Mouse (Mus musculus) gastrocnemius, postnatal 4 days (tissue): ENCODE results near the gene Zfp575. TPM values are rescaled to one million over a fixed set of nuclear protein-coding genes. Genes with fewer than 3 reads are reported as not detected.
"Not testable (repeated sequence)": the region's sequence is repeated elsewhere in the genome, so short reads cannot be mapped to it uniquely, and the experiment has no call there.

ENCODE experiments used
- DNase-seq, 2 experiments: peaks; one replicate each; pipeline ENCODE4 v3.0.0; 2021 to 2022; ENCODE audit warnings: low spot score in 2 of 2, mixed read lengths in 2 of 2
- long read RNA-seq, 2 experiments: library from polyadenylated mRNA; stranded (forward); transcript quantifications; one replicate each; pipeline ENCODE4 v2.0.0; 2021
- total RNA-seq, 2 experiments: library from RNA; stranded (reverse); gene quantifications; 2 replicates each; pipeline ENCODE4 v1.2.3; 2021

Zfp575 gene
- total RNA-seq: 1 to 10 TPM; 1.5 to 1.9 TPM
- long read RNA-seq, experiment 1, transcript Zfp575-201 (4 exons, 2,741 nt): major isoform, 5 of 8 reads
- long read RNA-seq, experiment 1, partial matches to known transcripts: 1 of 8 reads
- long read RNA-seq, experiment 1, other reads (novel, unspliced or antisense): 2 of 8 reads
- long read RNA-seq, experiment 2, partial matches to known transcripts: 1 of 6 reads
- long read RNA-seq, experiment 2, other reads (novel, unspliced or antisense): 4 of 6 reads

- peak; percentile 69 to 78 for DNase-seq
Observed at GRCm38 (mm10) chr7:24587330-24588105, at the start of gene Zfp575, which contains the start of gene Ethe1. TSS of gene Zfp575 (minus strand) at chr7:24587641. TSS of gene Ethe1 (plus strand) at chr7:24587543.

DNA sequence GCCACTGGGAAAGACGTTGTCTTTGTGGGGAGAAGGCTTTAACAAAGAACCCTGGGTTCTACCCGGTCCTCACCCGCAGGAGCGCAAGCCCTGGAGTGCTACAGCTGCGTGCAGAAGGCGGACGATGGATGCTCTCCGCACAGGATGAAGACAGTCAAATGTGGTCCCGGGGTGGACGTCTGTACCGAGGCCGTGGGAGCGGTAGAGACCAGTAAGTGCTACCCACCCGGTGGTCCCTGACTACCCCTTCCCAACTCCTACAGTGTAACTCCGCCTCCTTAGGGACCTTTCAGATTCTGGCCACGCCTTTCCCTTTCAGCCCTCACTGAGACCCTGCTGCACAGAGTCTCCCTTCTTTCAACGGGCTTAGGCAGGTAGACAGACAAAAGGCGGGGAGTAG lies 49.6 kb upstream of the Zfp575 start:
- DNase-seq: no peak

DNA sequence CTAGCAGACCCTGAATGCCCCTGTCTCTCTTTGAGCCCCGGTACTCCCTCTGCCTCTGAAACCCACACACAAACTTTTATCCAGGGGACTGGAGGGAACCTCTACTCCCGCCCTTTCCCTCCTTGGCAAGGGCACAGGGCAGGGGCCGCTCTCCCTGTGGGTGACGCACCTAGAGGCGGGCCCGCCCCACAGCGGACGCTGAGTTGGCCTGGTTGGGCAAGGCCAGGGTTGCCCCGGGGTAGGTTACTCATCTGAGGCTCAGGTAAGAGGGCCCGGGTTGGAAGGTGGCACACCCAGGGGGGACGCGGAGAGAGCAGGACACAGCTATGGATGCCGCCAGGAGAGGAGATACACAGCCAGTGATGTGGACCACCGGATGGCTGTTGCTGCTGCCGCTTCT lies 48.8 kb upstream of the Zfp575 start, which contains the start of gene Lypd3:
Gene Lypd3, plus strand, starts transcription at position 287 of the 400 bp plus-strand sequence.
- DNase-seq: no peak

- no peak for DNase-seq
Observed at GRCm38 (mm10) chr7:24630116-24630880, 42.9 kb upstream of the Zfp575 start.

GRCm38 (mm10) chr7:24629672-24630071 lies 42.2 kb upstream of the Zfp575 start:
- no peak for DNase-seq

- peak; percentile 79 to 90 for DNase-seq
Observed at GRCm38 (mm10) chr7:24628685-24629610, 41.5 kb upstream of the Zfp575 start.

DNA sequence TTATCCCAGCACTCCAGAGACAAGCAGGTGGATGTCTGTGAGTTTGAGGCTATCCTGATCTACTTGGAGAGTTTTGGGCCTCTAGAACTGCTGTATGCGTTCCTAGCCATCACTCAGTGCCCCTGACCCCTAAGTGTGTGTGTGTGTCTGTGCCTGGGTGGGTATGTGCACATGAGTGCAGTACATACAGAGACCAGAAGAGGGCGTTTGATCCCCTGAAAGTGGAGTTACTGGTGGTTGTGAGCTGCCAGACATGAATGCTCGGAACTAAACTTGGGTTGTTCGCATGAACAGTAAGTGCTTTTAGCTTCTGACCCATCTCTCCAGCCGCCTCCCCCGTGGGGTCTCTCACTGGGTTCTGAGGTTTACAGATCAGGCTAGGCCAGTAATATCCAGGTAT lies 35.5 kb upstream of the Zfp575 start:
- DNase-seq: no peak

DNA sequence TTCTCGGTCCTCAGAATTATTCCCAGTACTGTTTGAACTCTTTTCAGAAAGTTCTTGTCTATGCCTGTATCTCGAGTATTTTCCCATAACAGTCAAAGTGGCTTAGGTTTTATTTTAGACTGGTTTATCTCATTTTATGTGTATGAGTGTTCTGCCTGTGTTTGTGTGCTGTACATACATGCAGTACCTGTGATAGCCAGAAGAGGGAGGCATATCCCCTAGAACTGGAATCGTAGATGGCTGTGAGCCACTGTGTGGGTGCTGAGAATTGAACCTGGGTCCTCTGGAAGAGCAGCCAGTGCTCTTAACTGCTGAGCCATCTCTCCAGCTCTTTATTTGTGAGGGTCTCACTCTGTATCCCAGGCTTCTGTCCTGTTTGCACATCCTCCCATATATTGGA lies 33.8 kb upstream of the Zfp575 start:
- DNase-seq: no peak

- DNase-seq: no peak
Observed at GRCm38 (mm10) chr7:24619671-24620397, 32.4 kb upstream of the Zfp575 start.

GRCm38 (mm10) chr7:24618374-24618773 lies 30.9 kb upstream of the Zfp575 start:
- DNase-seq: not testable (repeated sequence)

- no peak for DNase-seq
Observed at GRCm38 (mm10) chr7:24617763-24618162, 30.3 kb upstream of the Zfp575 start.

DNA sequence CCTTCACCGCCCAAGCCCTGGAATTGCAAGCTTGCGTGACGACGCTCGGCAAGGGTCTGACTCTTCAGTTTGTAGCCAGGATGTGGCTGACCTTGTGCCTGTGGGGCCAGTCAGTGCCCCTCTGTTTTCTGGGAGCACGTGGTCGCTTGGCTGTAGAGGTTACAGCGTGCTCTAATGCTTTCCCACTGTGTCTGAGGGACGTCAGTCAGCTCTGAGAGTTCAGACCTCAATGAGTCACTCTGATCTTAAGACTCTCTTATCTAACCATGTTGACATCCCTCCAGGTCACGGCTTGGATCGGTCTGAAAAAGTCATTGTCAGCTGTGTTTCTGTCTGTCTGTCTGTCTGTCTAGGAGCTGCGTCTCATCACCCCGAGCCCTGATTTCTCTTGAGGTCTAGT lies 27.4 kb upstream of the Zfp575 start:
- DNase-seq: no peak

GRCm38 (mm10) chr7:24612308-24612910 lies 25.0 kb upstream of the Zfp575 start:
- no peak for DNase-seq

- DNase-seq: no peak
Observed at GRCm38 (mm10) chr7:24611709-24612108, 24.3 kb upstream of the Zfp575 start.

DNA sequence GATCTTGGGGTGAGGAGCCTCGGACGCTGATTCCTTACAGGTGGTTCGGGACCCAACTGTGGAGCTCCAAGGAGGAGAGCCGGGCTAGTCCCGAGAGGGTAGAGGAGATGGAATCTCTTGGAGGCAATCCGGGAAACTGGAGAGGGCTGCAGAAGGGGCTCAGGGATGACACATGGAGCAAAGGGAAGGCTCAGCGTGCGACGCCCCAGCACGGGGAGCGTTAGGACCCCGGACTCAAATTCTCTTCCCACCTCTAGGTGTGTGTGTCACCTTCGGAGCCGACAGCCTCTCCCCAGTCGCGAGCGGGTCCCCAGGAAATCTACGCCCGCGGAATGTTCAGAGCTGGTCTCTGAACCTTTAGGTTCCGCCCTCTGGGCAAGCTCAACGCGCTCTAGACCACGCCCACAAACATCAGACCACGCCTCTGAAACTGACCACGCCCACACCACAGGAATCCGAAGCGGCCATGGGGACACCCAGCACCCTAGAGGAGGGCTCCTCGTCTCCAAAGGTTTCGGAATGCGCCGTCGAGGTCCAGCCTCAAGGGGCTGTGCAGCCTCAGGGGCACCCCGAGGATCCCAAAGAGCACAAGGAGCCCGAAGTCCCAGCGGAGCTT lies 23.5 kb upstream of the Zfp575 start:
- peak; percentile 67 to 81 for DNase-seq

DNA sequence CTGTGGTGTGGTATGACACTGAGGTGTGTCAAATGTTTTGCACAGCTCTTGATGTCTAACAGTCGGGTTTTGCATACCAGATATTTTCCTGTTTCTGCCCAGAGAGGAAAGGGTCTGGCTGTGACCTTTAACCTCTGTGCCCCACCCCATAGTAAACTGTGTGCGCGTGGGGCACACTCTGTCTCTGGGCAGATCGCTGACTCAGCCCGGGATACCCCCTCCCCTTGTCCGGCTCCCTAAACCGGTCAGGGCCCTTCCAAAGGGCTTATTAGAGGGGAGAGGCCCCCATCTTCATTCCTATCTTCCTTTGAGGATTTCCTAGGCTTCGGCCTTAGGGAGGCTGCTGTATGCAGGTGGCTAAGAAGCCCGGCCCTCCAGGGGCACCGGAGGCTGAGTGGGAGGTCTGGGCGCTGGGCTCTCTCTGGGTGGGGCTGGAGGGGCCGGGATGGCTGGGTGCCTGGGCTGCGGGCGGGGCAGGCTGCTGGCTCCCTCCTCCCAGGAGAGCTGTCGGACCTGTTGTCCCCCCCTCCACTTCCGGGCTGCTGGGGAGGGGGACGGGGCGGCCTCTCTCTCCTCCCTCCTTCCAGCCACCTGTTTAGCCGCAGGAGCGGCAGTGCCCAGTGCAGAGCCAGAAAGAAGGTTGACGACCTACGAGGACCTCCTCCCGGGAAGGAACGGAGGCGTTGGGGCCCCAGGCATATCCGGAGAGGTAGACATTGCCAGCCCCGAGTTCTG lies 22.9 kb upstream of the Zfp575 start, which contains the start of gene Phldb3:
Gene Phldb3, plus strand, starts transcription at position 620 of the 735 bp plus-strand sequence.
- DNase-seq: no peak

GRCm38 (mm10) chr7:24608561-24608960 lies 21.1 kb upstream of the Zfp575 start:
- no peak for DNase-seq

- peak in 1 of 2 experiments; percentile 51 for DNase-seq
Observed at GRCm38 (mm10) chr7:24608017-24608416, 20.6 kb upstream of the Zfp575 start.
